Mouse (Mus musculus) lung, postnatal 0 days (tissue): ENCODE measurements around the gene Ifnl2. TPM values are rescaled to one million over a fixed set of nuclear protein-coding genes. Genes with fewer than 3 reads are reported as not detected.
A peak's percentile ranks its signal among the peaks of the same experiment; 100 is the strongest.

Source experiments
- ATAC-seq: fragments of 200-750 bp; cut with Nextera tagmentation; 2 replicates; pipeline ENCODE4 v1.8.0; 2017; ENCODE audit warnings: moderate library complexity
- DNase-seq: peaks from one replicate; pipeline ENCODE4 v3.0.0-alpha.2; 2016; ENCODE audit warnings: low spot score
- H3K27ac ChIP-seq: fragments of 300-500 bp; sonication (generic); 2 replicates; pipeline ENCODE4 v1.5.1; 2014; ENCODE audit warnings: antibody characterized with exemption, mild to moderate bottlenecking, low read length, mixed read lengths
- H3K27me3 ChIP-seq: fragments of 300-500 bp; sonication (generic); replicated peaks from 2 replicates; pipeline ENCODE4 v1.6.1; 2014; ENCODE audit warnings: low read length, mixed read lengths; ENCODE audit not compliant: insufficient read depth
- H3K36me3 ChIP-seq: fragments of 300-500 bp; sonication (generic); 2 replicates; pipeline ENCODE4 v1.6.1; 2014; ENCODE audit warnings: low read length, mixed read lengths; ENCODE audit not compliant: insufficient read depth
- H3K4me1 ChIP-seq: fragments of 300-500 bp; sonication (generic); 2 replicates; pipeline ENCODE4 v1.6.1; 2014; ENCODE audit warnings: antibody characterized with exemption, low read depth, low read length, mixed read lengths; ENCODE audit not compliant: insufficient read depth
- H3K4me2 ChIP-seq: fragments of 300-500 bp; sonication (generic); replicated peaks from 2 replicates; pipeline ENCODE4 v1.6.1; 2014; ENCODE audit warnings: low read depth, mild to moderate bottlenecking, low read length, moderate library complexity, mixed read lengths
- H3K4me3 ChIP-seq: fragments of 300-500 bp; sonication (generic); 2 replicates; pipeline ENCODE4 v1.5.1; 2014; ENCODE audit warnings: low read depth, low read length
- H3K9ac ChIP-seq: fragments of 300-500 bp; sonication (generic); replicated peaks from 2 replicates; pipeline ENCODE4 v1.6.1; 2014; ENCODE audit warnings: low read depth, mild to moderate bottlenecking
- H3K9me3 ChIP-seq: fragments of 300-500 bp; sonication (generic); 2 replicates; pipeline ENCODE4 v1.6.1; 2016; ENCODE audit warnings: low read length, mixed read lengths
- CTCF ChIP-seq: IDR thresholded peaks from 2 replicates; pipeline ENCODE4 v1.5.1; 2016; ENCODE audit warnings: antibody characterized with exemption, mild to moderate bottlenecking
- EP300 ChIP-seq: IDR thresholded peaks from 2 replicates; pipeline ENCODE4 v1.6.1; 2016; ENCODE audit warnings: antibody characterized with exemption, mild to moderate bottlenecking, control low read depth
- WGBS: fragments of 180-500 bp; shearing (Covaris S2); extraction: QIAGEN DNeasy Blood & Tissue Kit; methylation state at CpG from one replicate; pipeline ENCODE4 v1.1.7; 2014; 5-methylcytosine and 5-hydroxymethylcytosine counted together
- polyA plus RNA-seq: library from polyadenylated mRNA; unstranded; fragments of >200 nt; fragmentation: Nextera tagmentation; extraction: Ambion mirVana; gene quantifications from 2 replicates; pipeline ENCODE4 v1.2.1, GENCODE M21; 2015

Ifnl2 gene
- polyA plus RNA-seq, 1 experiment from 2014 or later: not detected

DNA sequence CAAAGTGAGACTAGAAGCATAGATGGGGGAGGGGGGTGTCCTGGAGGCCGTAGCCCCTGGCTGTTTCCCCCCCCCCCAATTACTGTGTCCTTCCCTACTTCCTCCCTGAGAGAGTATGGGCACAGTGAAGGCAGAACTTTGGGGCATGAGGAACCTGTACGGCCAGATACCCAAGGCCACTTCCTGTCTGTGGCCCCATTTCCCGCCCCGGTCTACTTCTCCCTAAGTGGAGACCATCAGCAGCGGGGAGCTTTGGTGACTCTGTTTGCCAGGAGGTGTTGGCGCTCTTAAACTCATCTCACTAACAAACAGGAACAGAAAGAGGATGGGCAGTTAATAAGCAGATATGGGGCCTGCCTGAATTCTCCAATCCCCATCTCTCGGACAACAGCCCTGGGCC lies 37.4 kb upstream of the Ifnl2 start:
- H3K27me3 ChIP-seq: peaks cover 24% of the 10 kb centered on the region

DNA sequence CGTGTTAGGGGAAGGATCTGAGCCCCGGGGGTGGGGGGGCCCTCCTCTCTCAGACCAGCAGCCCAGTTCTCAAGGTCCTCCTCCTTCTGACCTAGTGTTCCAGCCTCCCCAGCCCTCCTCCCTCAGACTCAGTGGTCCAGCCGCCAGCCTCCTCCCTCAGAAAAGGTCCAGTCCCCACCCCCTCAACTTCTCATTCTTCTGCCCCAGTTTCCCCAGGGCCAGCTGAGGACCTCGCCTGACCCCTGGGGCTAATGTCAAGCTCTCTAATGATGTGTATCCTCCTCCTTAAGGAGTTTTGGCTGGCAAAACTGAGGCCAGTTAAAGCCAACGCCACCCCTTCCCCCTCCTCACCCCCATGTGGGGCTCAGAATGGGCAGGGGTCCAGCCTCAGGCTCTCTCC lies 36.9 kb upstream of the Ifnl2 start, which contains the start of gene Nccrp1:
Nccrp1 (minus strand) TSS at position 101 of the 400 bp plus-strand sequence.
- Histone ChIP-seq H3K4me1 (no peaks in the 10 kb centered on the region), H3K9ac (no peak within 1 kb of the TSS), H3K27ac (no peak within 1 kb of the TSS), H3K27me3 (peaks cover 24% of the 10 kb centered on the region), H3K4me3 (peak within 1 kb of the TSS; percentile 0; the same call in 1 of the 2 replicates), H3K36me3 (no peaks in the 10 kb centered on the region), H3K9me3 (no peaks in the 10 kb centered on the region), H3K4me2 (peak within 1 kb of the TSS; percentile 14; the same call in 1 of the 2 replicates)
- ATAC-seq (no peak), DNase-seq (no peak)
- TF ChIP-seq EP300 (no peak), CTCF (no peak)
- 5% methylated on average over 5 of the region's 5 CpGs for WGBS

More for the DNA sequence above, 37.4 kb upstream of the Ifnl2 start:
- Histone ChIP-seq H3K4me1 (no peaks in the 10 kb centered on the region), H3K9ac (no peak overlapping the region), H3K4me2 (no peak overlapping the region), H3K9me3 (no peaks in the 10 kb centered on the region), H3K4me3 (no peak overlapping the region), H3K36me3 (no peaks in the 10 kb centered on the region), H3K27ac (no peak overlapping the region)
- DNase-seq: no peak
- ATAC-seq: no peak
- whole genome bisulfite sequencing: 54% methylated on average over 7 of the region's 7 CpGs
- TF ChIP-seq EP300 (no peak), CTCF (no peak)

DNA sequence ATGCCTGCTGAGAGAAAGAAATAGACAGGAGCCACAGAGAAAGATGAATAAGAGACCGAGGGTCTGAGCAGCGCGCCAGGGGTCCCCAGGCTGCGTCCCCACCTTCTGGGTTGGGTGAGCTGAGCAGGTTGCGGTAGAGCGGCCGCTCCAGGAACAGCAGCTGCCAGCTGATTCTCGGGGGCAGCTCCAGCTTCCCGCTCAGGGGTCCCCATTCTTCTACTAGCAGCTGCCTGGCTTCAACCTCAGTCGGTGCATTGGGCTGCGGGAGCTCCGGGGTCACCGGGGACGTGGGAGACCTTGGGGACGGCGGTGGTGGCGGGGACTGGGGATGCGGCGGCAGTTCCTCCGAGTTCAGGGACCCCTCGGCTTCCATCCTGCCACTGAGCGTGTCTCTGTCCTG lies 36.4 kb upstream of the Ifnl2 start:
- under 1% methylated on average over 18 of the region's 22 CpGs for WGBS
- TF ChIP-seq EP300 (no peak), CTCF (no peak)
- peak overlapping the region; percentile 0; the same call in 1 of the 2 replicates for H3K4me3 ChIP-seq
- H3K9me3 ChIP-seq: no peaks in the 10 kb centered on the region
- ATAC-seq (no peak), DNase-seq (no peak)
- no peak overlapping the region for H3K27ac ChIP-seq
- peaks cover 24% of the 10 kb centered on the region for H3K27me3 ChIP-seq
- H3K4me2 ChIP-seq: peak overlapping the region; percentile 14; the same call in 1 of the 2 replicates
- H3K4me1 ChIP-seq: no peaks in the 10 kb centered on the region
- no peaks in the 10 kb centered on the region for H3K36me3 ChIP-seq
- no peak overlapping the region for H3K9ac ChIP-seq

DNA sequence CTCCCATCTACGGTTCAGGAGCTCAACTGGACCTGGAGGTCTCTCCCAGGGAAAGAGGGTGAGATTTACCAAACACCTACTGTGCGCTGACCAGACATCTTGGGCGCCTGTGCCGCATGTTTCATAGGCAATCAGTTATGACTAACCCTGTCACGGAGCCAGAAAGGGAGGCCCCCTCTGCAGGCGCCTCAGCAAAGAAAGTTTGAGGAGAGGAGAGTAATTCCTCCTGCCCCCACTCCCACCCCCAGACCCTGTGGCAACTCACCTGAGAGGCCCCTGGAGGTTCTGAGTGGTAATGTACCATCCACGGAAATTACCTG lies 35.6 kb upstream of the Ifnl2 start:
- Histone ChIP-seq H3K36me3 (no peaks in the 10 kb centered on the region), H3K4me2 (no peak overlapping the region), H3K27ac (no peak overlapping the region), H3K9ac (no peak overlapping the region), H3K4me1 (no peaks in the 10 kb centered on the region), H3K9me3 (no peaks in the 10 kb centered on the region), H3K27me3 (peaks cover 24% of the 10 kb centered on the region), H3K4me3 (no peak overlapping the region)
- 43% methylated on average over 7 of the region's 7 CpGs for WGBS
- TF ChIP-seq CTCF (no peak), EP300 (no peak)
- DNase-seq (no peak), ATAC-seq (no peak)

DNA sequence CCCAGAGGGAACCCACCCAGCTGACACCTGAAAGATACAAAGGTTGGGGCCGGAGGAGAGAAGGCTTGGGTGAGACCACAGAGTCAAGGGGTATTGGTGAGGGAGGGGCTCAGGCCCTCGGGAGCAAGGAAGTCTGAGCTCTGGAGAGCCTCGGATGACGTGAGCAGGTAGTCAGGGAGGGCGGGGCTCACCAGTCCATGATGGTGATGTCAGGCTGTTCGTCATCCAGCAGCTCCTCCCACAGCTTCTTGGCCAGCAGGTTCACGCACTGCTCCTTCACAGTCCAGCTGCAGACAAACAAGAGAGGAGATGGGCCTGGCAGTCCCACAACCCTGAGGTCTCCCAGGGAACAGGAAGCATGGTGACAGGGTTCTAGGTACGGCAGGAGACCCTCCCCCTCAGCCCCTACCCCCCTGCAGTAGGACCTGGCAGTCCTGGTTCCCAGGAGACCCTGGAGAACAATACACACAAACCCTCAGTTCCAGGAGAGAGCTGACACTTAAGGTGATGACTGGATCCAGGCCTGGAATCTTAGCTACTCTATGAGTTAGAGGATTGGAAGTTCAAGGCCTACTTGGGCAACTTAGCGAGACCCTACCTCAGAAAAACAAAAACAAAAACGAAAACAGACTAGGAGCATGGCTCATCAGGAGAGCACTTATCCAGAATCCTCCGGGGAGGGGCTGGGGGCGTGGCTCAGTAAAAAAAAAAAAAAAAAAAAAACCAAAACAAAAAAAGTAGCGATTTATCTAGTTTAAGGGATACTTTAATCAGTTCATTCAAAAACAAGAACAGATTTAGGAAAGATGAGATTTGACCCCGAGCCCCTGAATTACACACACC lies 35.0 kb upstream of the Ifnl2 start:
- DNase-seq (peak; percentile 77), ATAC-seq (peak; percentile 58)
- H3K9ac ChIP-seq: no peak overlapping the region
- peaks cover 24% of the 10 kb centered on the region for H3K27me3 ChIP-seq
- H3K4me1 ChIP-seq: no peaks in the 10 kb centered on the region
- no peak overlapping the region for H3K27ac ChIP-seq
- no peak overlapping the region for H3K4me3 ChIP-seq
- H3K9me3 ChIP-seq: no peaks in the 10 kb centered on the region
- WGBS: 26% methylated on average over 14 of the region's 14 CpGs
- TF ChIP-seq EP300 (no peak), CTCF (no peak)
- no peaks in the 10 kb centered on the region for H3K36me3 ChIP-seq
- no peak overlapping the region for H3K4me2 ChIP-seq

DNA sequence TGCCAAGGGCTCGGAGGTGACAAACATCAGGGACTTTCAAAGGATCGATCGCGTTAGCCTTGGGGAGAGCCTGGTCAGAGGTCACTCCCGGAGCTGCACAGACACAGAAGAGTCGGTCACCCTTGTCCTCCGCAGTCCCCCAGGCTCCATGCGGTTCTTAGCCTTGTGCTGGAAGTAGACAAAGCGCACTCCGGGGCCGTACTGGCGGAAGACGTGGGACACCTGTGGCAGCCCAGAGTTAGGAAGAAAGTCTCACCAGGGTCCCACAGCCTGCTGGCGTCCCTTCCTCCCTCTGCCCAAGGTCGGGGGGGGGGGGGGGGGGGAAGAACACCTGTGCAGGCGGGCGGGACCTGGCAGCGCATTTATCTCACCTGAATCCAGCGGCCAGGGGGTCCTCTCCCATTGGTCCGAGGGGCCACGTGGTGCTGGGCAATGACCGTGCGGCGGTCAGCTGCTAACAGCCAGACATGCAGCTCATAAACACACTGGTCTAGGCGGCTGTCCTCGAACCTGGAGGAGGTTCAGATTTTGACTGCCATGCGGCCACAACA lies 33.9 kb upstream of the Ifnl2 start:
- Histone ChIP-seq H3K9ac (no peak overlapping the region), H3K4me3 (no peak overlapping the region), H3K36me3 (no peaks in the 10 kb centered on the region), H3K4me2 (peak overlapping the region; percentile 28), H3K9me3 (no peaks in the 10 kb centered on the region), H3K4me1 (no peaks in the 10 kb centered on the region), H3K27me3 (peaks cover 24% of the 10 kb centered on the region), H3K27ac (no peak overlapping the region)
- ATAC-seq (peak; percentile 57), DNase-seq (no peak)
- 6% methylated on average over 25 of the region's 27 CpGs for WGBS
- TF ChIP-seq CTCF (no peak), EP300 (no peak)
